Mouse (Mus musculus) heart, postnatal 0 days (tissue): ENCODE data around the gene Cox6a1.

Source experiments
- CTCF ChIP-seq: IDR thresholded peaks from 2 replicates; pipeline ENCODE4 v1.5.1; 2016; ENCODE audit warnings: antibody characterized with exemption, control low read depth, low read depth
- EP300 ChIP-seq: IDR thresholded peaks from 2 replicates; pipeline ENCODE4 v1.6.1; 2016; ENCODE audit warnings: antibody characterized with exemption, low read depth

GRCm38 (mm10) chr5:115373441-115374203 lies 24.8 kb upstream of the Cox6a1 start:
- TF ChIP-seq CTCF (no peak), EP300 (no peak)
